ENCODE assay signal across 8 mouse cellular contexts in the genomic region with DNA sequence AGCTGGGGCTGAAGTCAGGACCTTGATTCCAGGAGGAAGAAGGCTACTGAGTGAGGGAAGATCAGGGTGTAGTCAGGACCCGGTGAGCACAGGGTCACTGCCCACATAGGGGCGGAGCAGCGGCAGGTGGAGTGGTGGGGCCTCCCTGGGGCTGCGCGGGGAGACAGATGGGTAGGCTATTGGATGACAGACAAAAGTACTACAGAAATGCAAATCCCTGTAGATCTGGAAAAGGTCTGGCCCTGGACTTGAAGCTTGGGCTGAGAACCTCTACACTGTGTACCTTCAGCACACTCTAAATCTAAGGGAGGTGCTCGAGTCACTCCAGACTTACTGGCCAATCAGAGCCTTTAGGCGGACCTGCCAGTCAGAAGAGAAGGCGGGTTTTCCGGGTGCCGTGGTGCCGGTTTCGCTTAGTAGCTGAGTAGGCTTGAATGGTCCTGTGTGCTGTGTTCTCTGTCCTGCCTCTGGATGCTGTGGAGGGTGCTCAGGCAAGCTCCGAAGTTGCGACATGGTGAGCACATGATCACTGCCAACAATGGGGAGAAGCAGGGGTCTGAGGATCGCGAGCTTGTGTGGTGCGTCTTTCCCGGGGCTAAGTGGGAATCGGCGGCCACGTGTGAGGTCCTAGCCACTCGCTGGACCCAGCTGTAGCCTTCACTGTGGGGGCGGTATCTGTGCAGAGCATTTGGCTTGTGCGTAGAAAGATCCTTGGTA. TPM values are rescaled to one million over a fixed set of nuclear protein-coding genes. Genes with fewer than 3 reads are reported as not detected.
A peak's percentile ranks its signal among the peaks of the same experiment; 100 is the strongest.
DNase-seq lines count a peak whose midpoint lies in the region; ATAC-seq and TF ChIP-seq lines count a peak whose summit lies in the region.
"Not testable (repeated sequence)": the region's sequence is repeated elsewhere in the genome, so short reads cannot be mapped to it uniquely, and the experiment has no call there.

No protein-coding gene starts in this region.

- dilution Hi-C loops in CH12.LX (cut with MboI; ENCODE audit: extremely low pct_ligation_motif_present, extremely low pct_unique_long_range_greater_than_20kb, low sequenced_read_pairs): not testable (repeated sequence)

- peaks cover 32% of the 10 kb centered on the region for H3K79me2 ChIP-seq in CH12.LX (replicated peaks; ENCODE audit: control insufficient read depth, extremely low read depth, insufficient read depth, poor library complexity, severe bottlenecking)

- TF ChIP-seq POLR2A in CH12.LX (IDR thresholded peaks at IDR 0.05; ENCODE audit: low read depth, low read length): peak; percentile 69

- ATAC-seq in forebrain, embryonic 11.5 days (replicated peaks; ENCODE audit: low FRiP score): peak; percentile 98
- ATAC-seq in heart, embryonic 16.5 days (replicated peaks; ENCODE audit: extremely low read depth, insufficient read depth, low FRiP score): peak; percentile 95
- peak; percentile 96 for ATAC-seq in liver, embryonic 14.5 days (ENCODE audit: insufficient read depth)
- peak; percentile 98 for ATAC-seq in stomach, embryonic 16.5 days (ENCODE audit: insufficient read depth, low FRiP score)

- H3K27ac ChIP-seq in CH12.LX (ENCODE audit: insufficient read depth, low read depth): peak overlapping the region; percentile 85
- not testable (repeated sequence) for H3K27ac ChIP-seq in forebrain, embryonic 11.5 days (ENCODE audit: low read depth, low read length); heart, embryonic 16.5 days (ENCODE audit: low read length); liver, embryonic 14.5 days; stomach, embryonic 16.5 days (ENCODE audit: low read length)

- H3K36me3 ChIP-seq in CH12.LX (replicated peaks in 1 of 2; ENCODE audit: control insufficient read depth in 1 of 2, insufficient read depth in 1 of 2, low read length in 1 of 2): peaks cover 14 to 19% of the 10 kb centered on the region in 2 experiments
- not testable (repeated sequence) for H3K36me3 ChIP-seq in forebrain, embryonic 11.5 days (ENCODE audit: control insufficient read depth, insufficient read depth, low read length); heart, embryonic 16.5 days (ENCODE audit: control insufficient read depth, insufficient read depth); liver, embryonic 14.5 days (replicated peaks; ENCODE audit: control insufficient read depth, insufficient read depth, low read depth)
- peaks cover 11% of the 10 kb centered on the region for H3K36me3 ChIP-seq in stomach, embryonic 16.5 days (ENCODE audit: control insufficient read depth, insufficient read depth, low read length)

- peak overlapping the region; percentile 74 for H3K4me2 ChIP-seq in CH12.LX (ENCODE audit: insufficient read depth, low read depth, poor library complexity, severe bottlenecking)
- peak overlapping the region; percentile 53 for H3K4me2 ChIP-seq in forebrain, embryonic 11.5 days (ENCODE audit: low read depth, low read length, severe bottlenecking)
- H3K4me2 ChIP-seq in heart, embryonic 16.5 days (ENCODE audit: low read depth, low read length): peak overlapping the region; percentile 80
- H3K4me2 ChIP-seq in liver, embryonic 14.5 days (ENCODE audit: low read depth): peak overlapping the region; percentile 73
- H3K4me2 ChIP-seq in stomach, embryonic 16.5 days (ENCODE audit: low read depth, low read length): peak overlapping the region; percentile 60

- H3K4me1 ChIP-seq in CH12.LX (ENCODE audit: control insufficient read depth in 1 of 2, insufficient read depth in 2 of 2): peaks cover 0 to 12% of the 10 kb centered on the region in 2 experiments; a peak in 2 of 4 replicates
- not testable (repeated sequence) for H3K4me1 ChIP-seq in forebrain, embryonic 11.5 days (replicated peaks; ENCODE audit: control insufficient read depth, insufficient read depth, low read length); heart, embryonic 16.5 days (ENCODE audit: control insufficient read depth, insufficient read depth, low read length); liver, embryonic 14.5 days (replicated peaks; ENCODE audit: control insufficient read depth in 2 of 2, insufficient read depth in 2 of 2, low read length in 1 of 2); stomach, embryonic 16.5 days (ENCODE audit: control insufficient read depth, insufficient read depth, low read length)

- not testable (repeated sequence) for H3K27me3 ChIP-seq in CH12.LX (replicated peaks); forebrain, embryonic 11.5 days (ENCODE audit: control insufficient read depth, insufficient read depth, low read length); heart, embryonic 16.5 days (ENCODE audit: control insufficient read depth, insufficient read depth, low read length); liver, embryonic 14.5 days (ENCODE audit: control insufficient read depth, insufficient read depth, low read length); stomach, embryonic 16.5 days (ENCODE audit: control insufficient read depth, insufficient read depth, low read length)

- H3K9ac ChIP-seq in CH12.LX (ENCODE audit: insufficient read depth, low read depth): peak overlapping the region; percentile 66
- peak overlapping the region; percentile 55 for H3K9ac ChIP-seq in forebrain, embryonic 11.5 days (ENCODE audit: low read length)
- peak overlapping the region; percentile 71 for H3K9ac ChIP-seq in heart, embryonic 16.5 days (ENCODE audit: low read length)
- peak overlapping the region; percentile 56 for H3K9ac ChIP-seq in liver, embryonic 14.5 days (replicated peaks)
- H3K9ac ChIP-seq in stomach, embryonic 16.5 days (ENCODE audit: low read length): peak overlapping the region; percentile 69

- TF ChIP-seq EP300 in CH12.LX (IDR thresholded peaks at IDR 0.05; ENCODE audit: low read length); liver, embryonic 14.5 days (IDR thresholded peaks at IDR 0.05; ENCODE audit: low read depth): not testable (repeated sequence)

- DNase-seq in CH12.LX (ENCODE audit: extremely low read depth): peak; percentile 74
- peak; percentile 36 for DNase-seq in c-Kit-positive CD71-positive TER-119-negative erythroid progenitor cells, embryonic 14.5 days (ENCODE audit: low read depth)
- peak; percentile 79 for DNase-seq in forebrain, embryonic 11.5 days (ENCODE audit: low spot score)
- peak; percentile 76 to 86 for DNase-seq in kidney, postnatal 36 days
- DNase-seq in liver, embryonic 14.5 days (ENCODE audit: low read depth in 3 of 3, low spot score in 3 of 3): peak; percentile 45 to 50 (median 49)
- DNase-seq in neural tube, embryonic 10.5 days (ENCODE audit: extremely low spot score, low spot score): peak; percentile 77

- H3K9me3 ChIP-seq in CH12.LX (replicated peaks; ENCODE audit: low read length): peaks cover 13% of the 10 kb centered on the region
- not testable (repeated sequence) for H3K9me3 ChIP-seq in forebrain, embryonic 11.5 days (ENCODE audit: control insufficient read depth, low read length); heart, embryonic 16.5 days (replicated peaks; ENCODE audit: control insufficient read depth, low read length); liver, embryonic 14.5 days (ENCODE audit: control insufficient read depth, low read length); stomach, embryonic 16.5 days (replicated peaks; ENCODE audit: control insufficient read depth, low read length)

- in situ Hi-C loops in CH12.LX (cut with MboI; ENCODE audit: low pct_ligation_motif_present, low pct_unique_long_range_greater_than_20kb, low sequenced_read_pairs): not testable (repeated sequence)

- WGBS in forebrain, embryonic 11.5 days: 1% methylated on average over 23 of the region's 24 CpGs
- whole genome bisulfite sequencing in heart, embryonic 16.5 days: under 1% methylated on average over 22 of the region's 24 CpGs
- WGBS in liver, embryonic 14.5 days (ENCODE audit: insufficient replicate concordance): 1% methylated on average over 23 of the region's 24 CpGs
- WGBS in stomach, embryonic 16.5 days: under 1% methylated on average over 23 of the region's 24 CpGs

- H3K4me3 ChIP-seq in CH12.LX (replicated peaks in 1 of 3; ENCODE audit: low read depth in 2 of 3, low read length in 2 of 3, poor library complexity in 1 of 3): peak overlapping the region; percentile 54 to 100 (median 90)
- peak overlapping the region; percentile 48 for H3K4me3 ChIP-seq in forebrain, embryonic 11.5 days (ENCODE audit: low read depth, low read length)
- H3K4me3 ChIP-seq in heart, embryonic 16.5 days (ENCODE audit: low read length): peak overlapping the region; percentile 69
- H3K4me3 ChIP-seq in liver, embryonic 14.5 days (ENCODE audit: insufficient read depth in 1 of 2, low read depth in 2 of 2, low read length in 2 of 2): peak overlapping the region; percentile 64 to 72
- H3K4me3 ChIP-seq in stomach, embryonic 16.5 days (replicated peaks; ENCODE audit: low read length): peak overlapping the region; percentile 61

- TF ChIP-seq RAD21 in CH12.LX (IDR thresholded peaks at IDR 0.05; ENCODE audit: low read depth, low read length): not testable (repeated sequence)

- TF ChIP-seq CTCF in CH12.LX (conservative IDR thresholded peaks at IDR 0.05 in 1 of 2, IDR thresholded peaks at IDR 0.05 in 1 of 2; ENCODE audit: low read depth in 2 of 2, low read length in 2 of 2); liver, embryonic 14.5 days (IDR thresholded peaks at IDR 0.05; ENCODE audit: low read depth): not testable (repeated sequence)

TF ChIP-seq in CH12.LX, 34 proteins besides CTCF, POLR2A, EP300 and RAD21 (continues in another document):
- TF ChIP-seq SIN3A (IDR thresholded peaks at IDR 0.05; ENCODE audit: low read length) (peak; percentile 92), MAX (IDR thresholded peaks at IDR 0.05; ENCODE audit: low read length) (peak; percentile 71; the same call in 1 of the 2 replicates), ZMIZ1 (IDR thresholded peaks at IDR 0.05; ENCODE audit: low read depth, low read length) (peak; percentile 36; the same call in 1 of the 2 replicates), TCF12 (IDR thresholded peaks at IDR 0.05; ENCODE audit: low read depth, low read length) (peak; percentile 33; the same call in 1 of the 2 replicates), IRF4 (IDR thresholded peaks at IDR 0.05; ENCODE audit: low read depth, low read length) (0 out of 2 replicates have a peak, but pooled peaks have one; percentile 11)

RNA-seq across cellular contexts. Expression of a gene that starts 29.2 kb away (rescaled TPM):
- total RNA-seq in CH12.LX (2012; rRNA removed): 7.3 and 8.1 TPM in 2 replicates
- 22.5 and 25.6 TPM in 2 replicates for total RNA-seq in CH12.LX (2014; rRNA removed)
- polyA plus RNA-seq in CH12.LX (2012; ENCODE audit: insufficient read length, low read depth): 10.9 TPM in 2 replicates
- 22.8 and 24.0 TPM in 2 replicates for polyA plus RNA-seq in forebrain, embryonic 11.5 days (2014; fragmentation: Nextera tagmentation; extraction: Ambion mirVana)
- polyA plus RNA-seq in heart, embryonic 16.5 days (2015; fragmentation: Nextera tagmentation; extraction: Ambion mirVana): 19.7 and 19.9 TPM in 2 replicates
- 2.8 and 3.1 TPM in 2 replicates for polyA plus RNA-seq in liver, embryonic 14.5 days (2012; rRNA removed)
- polyA plus RNA-seq in liver, embryonic 14.5 days (2014; fragmentation: Nextera tagmentation; extraction: Ambion mirVana): 6.3 and 6.9 TPM in 2 replicates
- polyA plus RNA-seq in stomach, embryonic 16.5 days (2015; fragmentation: Nextera tagmentation; extraction: Ambion mirVana): 20.7 and 23.3 TPM in 2 replicates
